Comparison of ENCODE assay signal across 29 mouse cellular contexts in genomic region chr6:100311167-100311566, GRCm38 (mm10).
"Had no signal": no experiment of that assay in that cellular context is flagged by ENCODE, and none has a peak within 500 bp of the region (broad histone marks: within the 10 kb centered on the region; RNA-seq: fewer than 3 reads in every experiment).

No protein-coding gene starts in this region.

- H3K4me3 ChIP-seq: gastrocnemius, adult 2 months; heart, adult 2 months; heart, embryonic 13.5 days; heart, embryonic 15.5 days; hindbrain, embryonic 13.5 days; hindbrain, embryonic 15.5 days; kidney, embryonic 15.5 days; left cerebral cortex, adult 2 months; limb, embryonic 10.5 days; limb, embryonic 12.5 days had no signal

- H3K9me3 ChIP-seq: heart, embryonic 13.5 days; heart, embryonic 15.5 days; hindbrain, embryonic 13.5 days; hindbrain, embryonic 15.5 days; kidney, embryonic 15.5 days; limb, embryonic 10.5 days; limb, embryonic 12.5 days had no signal

- ATAC-seq: hindbrain, postnatal 0 days; intestine, embryonic 16.5 days had no signal

- DNase-seq: gastrocnemius, adult 2 months; gastrocnemius, postnatal 14 days; gastrocnemius, postnatal 36 days; heart, adult 11 months; heart, adult 2 months; heart, postnatal 14 days; heart, postnatal 36 days; kidney, adult 11 months; kidney, adult 2 months; kidney, adult 9 months; kidney, postnatal 14 days; kidney, postnatal 36 days; layer of hippocampus, adult 9-11 months; layer of hippocampus, postnatal 36 days; liver had no signal

- H3K36me3 ChIP-seq: heart, embryonic 13.5 days; heart, embryonic 15.5 days; hindbrain, embryonic 13.5 days; hindbrain, embryonic 15.5 days; kidney, embryonic 15.5 days; limb, embryonic 10.5 days; limb, embryonic 12.5 days had no signal

- H3K9ac ChIP-seq: heart, embryonic 13.5 days; heart, embryonic 15.5 days; hindbrain, embryonic 13.5 days; hindbrain, embryonic 15.5 days; kidney, embryonic 15.5 days; limb, embryonic 12.5 days; liver, embryonic 14.5 days had no signal

- H3K27ac ChIP-seq: gastrocnemius, adult 2 months; heart, adult 2 months; heart, embryonic 13.5 days; heart, embryonic 15.5 days; hindbrain, embryonic 13.5 days; hindbrain, embryonic 15.5 days; hindbrain, postnatal 0 days; kidney, embryonic 15.5 days; kidney, postnatal 0 days; left cerebral cortex, adult 2 months; limb, embryonic 10.5 days; limb, embryonic 12.5 days; liver, embryonic 14.5 days had no signal

- H3K27me3 ChIP-seq: heart, embryonic 15.5 days had no signal

- H3K4me1 ChIP-seq: heart, embryonic 13.5 days; heart, embryonic 15.5 days; hindbrain, embryonic 13.5 days; hindbrain, embryonic 15.5 days; kidney, embryonic 15.5 days had no signal

- H3K4me2 ChIP-seq: heart, embryonic 11.5 days; heart, embryonic 13.5 days; heart, embryonic 15.5 days; hindbrain, embryonic 13.5 days; hindbrain, embryonic 15.5 days; kidney, embryonic 15.5 days; limb, embryonic 12.5 days; liver, embryonic 11.5 days had no signal
